Mouse (Mus musculus) heart, embryonic 12.5 days (tissue): ENCODE measurements at regions not wholly inside any gene's neighbourhood (a gene's known extent, or its start where the extent isn't known, plus 50 kb on each side); places are given as distances from the start of the nearest gene placed in this dataset.

Experiments
- ATAC-seq: fragments of 200-750 bp; cut with Nextera tagmentation; 2 replicates; pipeline ENCODE4 v1.8.0; 2017; ENCODE audit warnings: moderate TSS enrichment, moderate library complexity; ENCODE audit not compliant: insufficient number of reproducible peaks, low FRiP score
- H3K27ac ChIP-seq: fragments of 300-500 bp; sonication (generic); 2 replicates; pipeline ENCODE4 v1.5.1; 2016; ENCODE audit warnings: mild to moderate bottlenecking, moderate library complexity; ENCODE audit not compliant: poor library complexity, severe bottlenecking
- H3K27me3 ChIP-seq: fragments of 300-500 bp; sonication (generic); replicated peaks from 2 replicates; pipeline ENCODE4 v1.6.1; 2016; ENCODE audit warnings: mild to moderate bottlenecking, moderate library complexity
- H3K36me3 ChIP-seq: fragments of 300-500 bp; sonication (generic); 2 replicates; pipeline ENCODE4 v1.6.1; 2016; ENCODE audit warnings: mild to moderate bottlenecking, moderate library complexity
- H3K4me1 ChIP-seq: fragments of 300-500 bp; sonication (generic); replicated peaks from 2 replicates; pipeline ENCODE4 v1.6.1; 2016; ENCODE audit warnings: mild to moderate bottlenecking
- H3K4me2 ChIP-seq: fragments of 300-500 bp; sonication (generic); 2 replicates; pipeline ENCODE4 v1.6.1; 2016; ENCODE audit warnings: mild to moderate bottlenecking, moderate library complexity
- H3K4me3 ChIP-seq: fragments of 300-500 bp; sonication (generic); 2 replicates; pipeline ENCODE4 v1.5.1; 2016; ENCODE audit warnings: mild to moderate bottlenecking
- H3K9ac ChIP-seq: fragments of 300-500 bp; sonication (generic); 2 replicates; pipeline ENCODE4 v1.6.1; 2016; ENCODE audit warnings: mild to moderate bottlenecking, moderate library complexity
- H3K9me3 ChIP-seq: fragments of 300-500 bp; sonication (generic); replicated peaks from 2 replicates; pipeline ENCODE4 v1.6.1; 2016; ENCODE audit warnings: mild to moderate bottlenecking, moderate library complexity
- WGBS: fragments of 180-500 bp; shearing (Covaris S2); methylation state at CpG from one replicate; pipeline ENCODE4 v1.1.7; 2016; 5-methylcytosine and 5-hydroxymethylcytosine counted together

DNA sequence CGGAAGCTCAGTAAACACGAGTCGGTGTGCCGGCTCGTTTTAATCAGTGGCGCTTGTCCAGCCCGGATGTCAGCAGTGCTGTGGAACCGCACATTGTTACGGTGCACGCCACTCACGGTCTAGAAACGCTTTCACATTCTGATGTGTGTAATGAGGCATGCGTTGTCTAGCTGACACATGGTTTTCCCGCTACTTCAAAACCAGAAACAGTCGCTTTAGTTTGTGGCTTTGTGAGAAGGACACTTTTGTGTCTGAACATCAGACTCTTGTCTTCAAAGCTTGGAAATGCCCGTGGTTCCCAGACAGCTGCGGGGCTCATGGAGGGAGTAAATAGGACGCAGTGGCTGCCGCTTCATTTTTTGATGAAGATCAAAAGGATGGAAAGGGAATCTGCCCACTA lies 77.0 kb upstream of the Lgr5 start:
- no peak for ATAC-seq
- 79% methylated on average over 19 of the region's 19 CpGs for WGBS
- no peak overlapping the region for H3K4me2 ChIP-seq
- no peaks in the 10 kb centered on the region for H3K4me1 ChIP-seq
- no peak overlapping the region for H3K27ac ChIP-seq
- H3K9ac ChIP-seq: no peak overlapping the region
- no peaks in the 10 kb centered on the region for H3K27me3 ChIP-seq
- H3K36me3 ChIP-seq: no peaks in the 10 kb centered on the region
- no peaks in the 10 kb centered on the region for H3K9me3 ChIP-seq
- no peak overlapping the region for H3K4me3 ChIP-seq

DNA sequence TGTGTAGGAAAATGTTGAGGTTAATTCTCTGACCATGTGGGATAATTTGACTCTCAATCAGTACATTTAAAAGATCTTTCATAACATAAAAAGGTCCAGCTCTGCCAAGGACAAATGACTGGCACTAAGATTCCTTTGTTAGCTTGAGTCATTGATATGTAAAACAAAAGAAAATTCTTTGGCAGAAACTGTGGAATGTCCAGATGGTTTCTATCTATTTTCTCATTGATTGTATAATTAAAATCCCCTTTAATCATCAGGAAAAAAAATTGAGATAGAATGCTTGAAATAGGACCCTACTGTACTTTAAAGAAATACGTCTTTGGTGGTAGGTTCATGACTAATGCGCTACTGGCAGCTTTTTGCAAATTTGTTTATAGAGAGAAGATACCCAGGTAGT lies 89.1 kb upstream of the Lgr5 start:
- H3K4me2 ChIP-seq: no peak overlapping the region
- H3K4me1 ChIP-seq: no peaks in the 10 kb centered on the region
- no peak overlapping the region for H3K4me3 ChIP-seq
- H3K36me3 ChIP-seq: no peaks in the 10 kb centered on the region
- H3K27me3 ChIP-seq: no peaks in the 10 kb centered on the region
- WGBS: 79% methylated on average over 2 of the region's 2 CpGs
- H3K9me3 ChIP-seq: no peaks in the 10 kb centered on the region
- no peak for ATAC-seq
- no peak overlapping the region for H3K27ac ChIP-seq
- no peak overlapping the region for H3K9ac ChIP-seq

GRCm38 (mm10) chr10:115681115-115681514 lies 93.5 kb upstream of the Lgr5 start:
- no peaks in the 10 kb centered on the region for H3K9me3 ChIP-seq
- no peaks in the 10 kb centered on the region for H3K4me1 ChIP-seq
- no peaks in the 10 kb centered on the region for H3K27me3 ChIP-seq
- no peak overlapping the region for H3K4me2 ChIP-seq
- no peak overlapping the region for H3K27ac ChIP-seq
- no peak overlapping the region for H3K9ac ChIP-seq
- 71% methylated on average over 6 of the region's 6 CpGs for WGBS
- H3K36me3 ChIP-seq: no peaks in the 10 kb centered on the region
- no peak overlapping the region for H3K4me3 ChIP-seq
- no peak for ATAC-seq

- no peak overlapping the region for H3K4me2 ChIP-seq
- no peak overlapping the region for H3K27ac ChIP-seq
- WGBS: 82% methylated on average over 4 of the region's 4 CpGs
- no peaks in the 10 kb centered on the region for H3K36me3 ChIP-seq
- H3K4me1 ChIP-seq: no peaks in the 10 kb centered on the region
- ATAC-seq: no peak
- H3K27me3 ChIP-seq: no peaks in the 10 kb centered on the region
- no peak overlapping the region for H3K4me3 ChIP-seq
- H3K9me3 ChIP-seq: no peaks in the 10 kb centered on the region
- H3K9ac ChIP-seq: no peak overlapping the region
These were observed 104.4 kb upstream of the Lgr5 start for GRCm38 (mm10) chr10:115691939-115692338.

GRCm38 (mm10) chr10:115693986-115694833 lies 106.6 kb upstream of the Lgr5 start:
- Histone ChIP-seq H3K36me3 (no peaks in the 10 kb centered on the region), H3K4me2 (no peak overlapping the region), H3K4me3 (no peak overlapping the region), H3K4me1 (no peaks in the 10 kb centered on the region), H3K9ac (no peak overlapping the region), H3K9me3 (no peaks in the 10 kb centered on the region), H3K27ac (no peak overlapping the region), H3K27me3 (no peaks in the 10 kb centered on the region)
- ATAC-seq: no peak
- WGBS: 88% methylated on average over 22 of the region's 22 CpGs

DNA sequence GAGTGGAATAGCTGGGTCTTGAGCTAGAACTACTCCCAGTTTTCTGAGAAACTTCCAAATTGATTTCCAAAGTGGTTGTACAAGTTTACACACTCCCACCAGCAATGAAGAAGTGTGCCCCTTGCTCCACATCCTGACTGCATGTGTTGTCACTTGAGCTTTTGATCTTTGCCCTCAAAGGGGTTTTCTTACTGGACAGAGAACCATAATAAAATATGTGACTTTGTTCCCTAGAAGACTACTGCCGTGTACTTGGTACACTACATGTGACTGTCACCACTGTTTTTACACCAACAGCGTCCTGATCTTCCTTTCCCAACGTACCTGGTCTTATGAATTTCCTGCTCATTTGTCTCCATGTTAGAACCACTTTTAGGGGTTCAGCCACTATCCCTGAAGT lies 114.3 kb upstream of the Tspan8 start:
- WGBS: 89% methylated on average over 3 of the region's 3 CpGs
- Histone ChIP-seq H3K27ac (no peak overlapping the region), H3K4me3 (no peak overlapping the region), H3K9ac (no peak overlapping the region), H3K27me3 (no peaks in the 10 kb centered on the region), H3K36me3 (no peaks in the 10 kb centered on the region), H3K9me3 (no peaks in the 10 kb centered on the region), H3K4me1 (no peaks in the 10 kb centered on the region), H3K4me2 (no peak overlapping the region)
- ATAC-seq: no peak

- H3K9me3 ChIP-seq: no peaks in the 10 kb centered on the region
- H3K36me3 ChIP-seq: no peaks in the 10 kb centered on the region
- no peak for ATAC-seq
- H3K4me2 ChIP-seq: no peak overlapping the region
- H3K4me3 ChIP-seq: no peak overlapping the region
- no peaks in the 10 kb centered on the region for H3K4me1 ChIP-seq
- H3K9ac ChIP-seq: no peak overlapping the region
- H3K27ac ChIP-seq: no peak overlapping the region
- H3K27me3 ChIP-seq: no peaks in the 10 kb centered on the region
- 67% methylated on average over 14 of the region's 14 CpGs for WGBS
These were observed 108.0 kb upstream of the Tspan8 start for GRCm38 (mm10) chr10:115708623-115709022.

- Histone ChIP-seq H3K27ac (no peak overlapping the region), H3K36me3 (no peaks in the 10 kb centered on the region), H3K9ac (no peak overlapping the region), H3K4me2 (no peak overlapping the region), H3K4me1 (no peaks in the 10 kb centered on the region), H3K27me3 (no peaks in the 10 kb centered on the region), H3K4me3 (no peak overlapping the region), H3K9me3 (no peaks in the 10 kb centered on the region)
- no peak for ATAC-seq
- WGBS: 44% methylated on average over 6 of the region's 6 CpGs
These were observed 102.7 kb upstream of the Tspan8 start for GRCm38 (mm10) chr10:115713896-115714295.

DNA sequence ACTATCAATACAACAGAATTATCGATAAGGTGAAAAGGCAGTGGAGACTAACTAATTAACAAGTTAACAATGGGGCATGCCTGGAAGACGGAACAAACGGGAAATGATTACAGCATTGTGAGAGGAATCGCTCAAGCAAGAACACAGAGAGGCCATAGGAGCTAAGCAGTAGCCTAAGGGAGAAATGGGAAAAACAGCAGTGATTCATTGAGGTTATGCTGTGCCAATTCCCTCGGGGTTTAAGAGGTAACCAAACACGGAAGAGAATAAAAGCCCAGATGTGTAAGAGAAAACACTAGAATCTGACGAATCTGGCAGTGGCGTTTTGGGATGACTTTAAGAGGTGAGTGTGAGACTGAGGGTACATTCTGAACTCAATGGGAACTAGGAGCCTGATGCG lies 100.5 kb upstream of the Tspan8 start:
- Histone ChIP-seq H3K9ac (no peak overlapping the region), H3K4me2 (0 out of 2 replicates have a peak overlapping the region, but pooled peaks have one; percentile 29), H3K4me3 (no peak overlapping the region), H3K36me3 (no peaks in the 10 kb centered on the region), H3K27ac (no peak overlapping the region), H3K4me1 (no peaks in the 10 kb centered on the region), H3K9me3 (no peaks in the 10 kb centered on the region), H3K27me3 (no peaks in the 10 kb centered on the region)
- WGBS: 58% methylated on average over 9 of the region's 9 CpGs
- ATAC-seq: no peak

DNA sequence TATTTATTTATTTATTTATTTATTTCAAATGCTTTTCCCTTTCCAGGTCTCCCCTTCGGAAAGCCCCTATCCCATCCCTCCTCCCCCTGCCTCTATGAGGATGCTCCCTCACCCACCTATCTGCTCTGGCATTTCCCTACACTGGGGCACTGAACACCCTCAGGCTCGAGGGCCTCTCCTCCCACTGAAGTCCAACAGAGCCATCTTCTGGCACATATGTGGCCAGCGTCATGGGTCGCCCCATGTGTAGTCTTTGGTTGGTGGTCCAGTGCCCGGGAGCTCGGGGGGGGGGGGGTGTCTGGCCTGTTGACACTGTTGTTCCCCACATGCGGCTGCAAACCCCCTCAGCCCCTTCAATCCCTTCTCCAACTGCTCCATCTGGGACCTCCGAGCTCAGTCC lies 99.6 kb upstream of the Tspan8 start:
- no peak for ATAC-seq
- Histone ChIP-seq H3K4me2 (no peak overlapping the region), H3K36me3 (no peaks in the 10 kb centered on the region), H3K27me3 (no peaks in the 10 kb centered on the region), H3K4me3 (no peak overlapping the region), H3K9ac (no peak overlapping the region), H3K27ac (no peak overlapping the region), H3K4me1 (no peaks in the 10 kb centered on the region), H3K9me3 (no peaks in the 10 kb centered on the region)
- WGBS: 82% methylated on average over 8 of the region's 8 CpGs

GRCm38 (mm10) chr10:115722589-115722988 lies 94.0 kb upstream of the Tspan8 start:
- WGBS: 52% methylated on average over 3 of the region's 3 CpGs
- ATAC-seq: no peak
- H3K4me1 ChIP-seq: no peaks in the 10 kb centered on the region
- no peak overlapping the region for H3K27ac ChIP-seq
- no peak overlapping the region for H3K4me3 ChIP-seq
- H3K9me3 ChIP-seq: 0 out of 2 replicates have a peak, but pooled peaks cover 3% of the 10 kb centered on the region
- H3K4me2 ChIP-seq: no peak overlapping the region
- H3K36me3 ChIP-seq: no peaks in the 10 kb centered on the region
- H3K27me3 ChIP-seq: no peaks in the 10 kb centered on the region
- H3K9ac ChIP-seq: no peak overlapping the region
